Mouse (Mus musculus) forebrain, embryonic 13.5 days (tissue): ENCODE results near the gene Gm20388. TPM values are rescaled to one million over a fixed set of nuclear protein-coding genes. Genes with fewer than 3 reads are reported as not detected.
A peak's percentile ranks its signal among the peaks of the same experiment; 100 is the strongest.

Source experiments
- ATAC-seq: fragments of 200-750 bp; cut with Nextera tagmentation; 2 replicates; pipeline ENCODE4 v1.8.0; 2017
- H3K27ac ChIP-seq: fragments of 300-500 bp; sonication (generic); 2 replicates; pipeline ENCODE4 v1.5.1; 2015; ENCODE audit warnings: inconsistent platforms, mild to moderate bottlenecking, moderate library complexity
- H3K27me3 ChIP-seq: fragments of 300-500 bp; sonication (generic); 2 replicates; pipeline ENCODE4 v1.6.1; 2015; ENCODE audit warnings: mild to moderate bottlenecking, inconsistent platforms
- H3K36me3 ChIP-seq: fragments of 300-500 bp; sonication (generic); 2 replicates; pipeline ENCODE4 v1.6.1; 2015; ENCODE audit warnings: mild to moderate bottlenecking, inconsistent platforms; ENCODE audit not compliant: poor library complexity, severe bottlenecking
- H3K4me1 ChIP-seq: fragments of 300-500 bp; sonication (generic); 2 replicates; pipeline ENCODE4 v1.6.1; 2015; ENCODE audit warnings: inconsistent platforms
- H3K4me2 ChIP-seq: fragments of 300-500 bp; sonication (generic); 2 replicates; pipeline ENCODE4 v1.6.1; 2015; ENCODE audit warnings: inconsistent platforms, mild to moderate bottlenecking, moderate library complexity
- H3K4me3 ChIP-seq: fragments of 300-500 bp; sonication (generic); 2 replicates; pipeline ENCODE4 v1.5.1; 2015; ENCODE audit warnings: mild to moderate bottlenecking, inconsistent platforms
- H3K9ac ChIP-seq: fragments of 300-500 bp; sonication (generic); 2 replicates; pipeline ENCODE4 v1.6.1; 2015; ENCODE audit warnings: mild to moderate bottlenecking, inconsistent platforms
- H3K9me3 ChIP-seq: fragments of 300-500 bp; sonication (generic); replicated peaks from 2 replicates; pipeline ENCODE4 v1.6.1; 2016; ENCODE audit warnings: inconsistent platforms
- WGBS: fragments of 180-500 bp; shearing (Covaris S2); methylation state at CpG from one replicate; pipeline ENCODE4 v1.1.7; 2015; 5-methylcytosine and 5-hydroxymethylcytosine counted together
- polyA plus RNA-seq: library from polyadenylated mRNA; unstranded; fragments of >200 nt; fragmentation: Nextera tagmentation; extraction: Ambion mirVana; gene quantifications from 2 replicates; pipeline ENCODE4 v1.2.1, GENCODE M21; 2015

Gene Gm20388
- polyA plus RNA-seq, 1 experiment from 2014 or later, result 5.6 TPM

DNA sequence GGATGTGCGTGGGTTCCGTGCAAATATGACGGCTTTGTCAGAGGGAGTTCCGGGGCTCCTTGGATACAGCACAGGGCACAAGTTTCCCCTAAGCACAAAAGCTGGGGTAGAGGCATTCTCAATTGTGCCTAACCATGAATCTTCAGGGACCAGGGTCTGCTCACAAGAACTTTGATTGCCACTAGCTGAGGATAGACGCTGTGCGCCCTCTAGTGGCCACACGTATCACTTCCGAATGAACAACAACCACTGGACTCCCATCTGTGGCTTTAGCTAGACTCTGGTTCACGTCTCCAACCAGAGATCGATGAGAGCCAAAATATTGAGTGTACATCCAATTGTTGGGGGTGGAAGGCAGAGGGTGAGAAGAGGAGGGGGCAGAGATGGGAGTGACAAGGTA, 2015.0 kb downstream of the Gm20388 start:
- Histone ChIP-seq H3K27me3 (no peaks in the 10 kb centered on the region), H3K27ac (no peak overlapping the region), H3K9me3 (no peaks in the 10 kb centered on the region), H3K9ac (no peak overlapping the region), H3K4me3 (no peak overlapping the region), H3K36me3 (no peaks in the 10 kb centered on the region), H3K4me1 (no peaks in the 10 kb centered on the region), H3K4me2 (no peak overlapping the region)
- whole genome bisulfite sequencing, result 25% methylated on average over 10 of the region's 10 CpGs
- 0 out of 2 replicates have a peak, but pooled peaks have one; percentile 30 for ATAC-seq

DNA sequence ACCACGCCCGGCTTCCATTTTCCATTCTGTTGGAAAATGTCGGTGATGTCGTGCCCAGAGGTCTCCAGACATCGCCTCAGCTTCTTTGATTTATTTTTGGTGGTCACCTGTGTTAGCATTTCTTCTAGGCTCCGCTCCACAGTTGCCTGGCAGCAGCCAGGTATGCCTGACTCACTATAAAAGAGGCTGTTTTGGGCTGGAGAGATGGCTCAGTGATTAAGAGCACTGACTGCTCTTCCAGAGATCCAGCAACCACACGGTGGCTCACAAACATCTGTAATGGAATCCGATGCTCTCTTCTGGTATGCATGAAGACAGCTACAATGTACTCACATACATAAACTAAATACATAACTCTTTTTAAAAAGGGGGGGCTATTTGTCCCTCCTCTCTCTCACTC, 2015.6 kb downstream of the Gm20388 start:
- H3K27ac ChIP-seq, result no peak overlapping the region
- H3K9me3 ChIP-seq, result no peaks in the 10 kb centered on the region
- no peak overlapping the region for H3K9ac ChIP-seq
- H3K4me2 ChIP-seq, result no peak overlapping the region
- no peaks in the 10 kb centered on the region for H3K4me1 ChIP-seq
- H3K4me3 ChIP-seq, result no peak overlapping the region
- H3K27me3 ChIP-seq, result no peaks in the 10 kb centered on the region
- 67% methylated on average over 8 of the region's 8 CpGs for WGBS
- H3K36me3 ChIP-seq, result no peaks in the 10 kb centered on the region
- ATAC-seq, result no peak

DNA sequence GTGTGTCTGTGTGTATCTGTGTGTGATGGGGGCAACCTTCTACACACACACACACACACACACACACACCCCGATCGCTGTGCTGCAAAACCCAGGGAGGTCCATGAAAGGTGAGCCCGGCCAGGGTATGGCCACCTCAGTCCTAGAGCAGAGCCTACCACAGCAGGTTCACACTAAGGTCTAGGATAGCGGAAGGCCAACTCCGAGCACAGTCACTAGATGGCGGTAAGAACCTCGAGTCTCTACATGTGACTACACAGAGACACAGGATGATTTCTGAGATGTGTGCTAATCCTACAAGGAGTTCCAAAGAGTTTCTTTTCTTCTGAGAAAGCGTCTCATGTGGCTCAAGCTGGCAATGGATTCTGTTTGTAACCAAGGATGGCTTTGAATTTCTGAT, 2016.7 kb downstream of the Gm20388 start:
- Histone ChIP-seq H3K9me3 (no peaks in the 10 kb centered on the region), H3K36me3 (no peaks in the 10 kb centered on the region), H3K9ac (no peak overlapping the region), H3K27me3 (no peaks in the 10 kb centered on the region), H3K4me2 (no peak overlapping the region), H3K4me3 (no peak overlapping the region), H3K4me1 (no peaks in the 10 kb centered on the region), H3K27ac (no peak overlapping the region)
- 42% methylated on average over 8 of the region's 8 CpGs for whole genome bisulfite sequencing
- peak; percentile 57; the same call in 1 of the 2 replicates for ATAC-seq

DNA sequence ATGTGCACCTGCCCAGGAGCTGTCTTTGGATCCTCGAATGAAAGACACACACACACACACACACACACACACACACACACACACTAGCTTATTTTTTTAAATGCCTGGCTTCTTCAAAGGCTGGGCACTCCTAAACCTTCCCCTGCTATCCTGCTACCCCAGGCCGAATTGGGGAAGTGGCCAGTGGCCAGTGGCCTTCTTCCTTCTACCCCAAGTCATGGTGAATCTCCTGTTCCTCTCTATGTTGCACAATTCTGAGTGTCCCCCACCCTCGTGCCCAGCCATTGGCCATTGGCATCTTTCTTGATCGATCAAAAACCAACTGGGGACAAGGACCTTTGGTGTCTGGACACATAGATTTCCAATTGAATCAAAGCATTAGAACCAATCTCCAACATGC, 2019.4 kb downstream of the Gm20388 start:
- no peak overlapping the region for H3K4me2 ChIP-seq
- H3K4me3 ChIP-seq, result no peak overlapping the region
- no peak overlapping the region for H3K27ac ChIP-seq
- H3K27me3 ChIP-seq, result no peaks in the 10 kb centered on the region
- H3K9ac ChIP-seq, result no peak overlapping the region
- no peak for ATAC-seq
- WGBS, result 94% methylated on average over 4 of the region's 4 CpGs
- peaks cover 8% of the 10 kb centered on the region for H3K4me1 ChIP-seq
- H3K36me3 ChIP-seq, result no peaks in the 10 kb centered on the region
- H3K9me3 ChIP-seq, result no peaks in the 10 kb centered on the region

DNA sequence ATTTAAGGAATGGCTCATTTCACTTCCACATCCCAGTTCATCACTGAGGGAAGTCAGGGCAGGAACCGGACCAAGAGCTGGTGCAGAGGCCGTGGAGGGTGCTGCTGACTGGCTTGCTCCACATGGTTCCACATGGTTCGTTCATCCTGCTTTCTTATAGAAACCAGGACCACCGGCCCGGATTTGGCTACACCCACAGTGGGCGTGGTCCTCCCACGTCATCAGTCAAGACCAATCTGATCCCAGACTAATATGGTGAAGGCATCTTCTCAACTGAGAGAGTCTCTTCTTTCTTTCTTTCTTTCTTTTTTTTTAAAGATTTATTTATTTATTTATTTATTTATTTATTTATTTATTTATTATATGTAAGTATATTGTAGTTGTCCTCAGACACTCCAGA, 2020.9 kb downstream of the Gm20388 start:
- ATAC-seq, result no peak
- no peak overlapping the region for H3K27ac ChIP-seq
- H3K4me1 ChIP-seq, result peaks cover 23% of the 10 kb centered on the region
- WGBS, result 84% methylated on average over 7 of the region's 7 CpGs
- H3K9ac ChIP-seq, result no peak overlapping the region
- H3K4me2 ChIP-seq, result no peak overlapping the region
- no peaks in the 10 kb centered on the region for H3K27me3 ChIP-seq
- no peak overlapping the region for H3K4me3 ChIP-seq
- H3K9me3 ChIP-seq, result no peaks in the 10 kb centered on the region
- no peaks in the 10 kb centered on the region for H3K36me3 ChIP-seq

DNA sequence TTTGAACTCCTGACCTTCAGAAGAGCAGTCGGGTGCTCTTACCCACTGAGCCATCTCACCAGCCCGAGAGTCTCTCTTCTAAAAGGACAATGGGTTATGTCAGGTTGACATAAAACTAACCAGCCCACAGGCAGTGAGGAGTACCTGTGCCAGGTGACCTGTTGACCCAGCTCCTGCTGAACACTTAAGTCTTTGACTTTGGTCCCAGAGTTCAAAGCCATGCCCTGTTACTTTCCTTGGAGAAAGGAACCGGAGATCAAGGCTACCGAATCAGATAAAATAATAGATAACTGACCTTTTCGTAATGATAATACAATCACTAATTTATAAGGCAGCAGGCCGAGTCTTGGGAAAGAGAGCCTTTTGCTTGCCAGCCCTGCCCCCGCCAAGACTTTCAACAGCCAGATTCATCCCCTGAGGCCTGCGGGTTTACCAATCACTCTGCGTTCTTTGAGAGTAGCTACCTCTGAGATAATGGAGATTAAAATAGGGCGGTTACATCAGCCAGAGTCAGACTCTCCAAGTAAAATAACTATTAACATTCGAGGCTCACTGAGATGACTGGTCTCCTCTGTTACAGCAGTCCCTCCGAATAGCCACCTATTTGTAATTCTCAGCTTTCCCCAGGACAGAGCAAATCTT, 2021.5 kb downstream of the Gm20388 start:
- 77% methylated on average over 12 of the region's 12 CpGs for WGBS
- no peak overlapping the region for H3K4me3 ChIP-seq
- no peak overlapping the region for H3K9ac ChIP-seq
- no peak for ATAC-seq
- no peaks in the 10 kb centered on the region for H3K36me3 ChIP-seq
- no peaks in the 10 kb centered on the region for H3K9me3 ChIP-seq
- no peak overlapping the region for H3K27ac ChIP-seq
- peaks cover 25% of the 10 kb centered on the region for H3K4me1 ChIP-seq
- H3K4me2 ChIP-seq, result no peak overlapping the region
- H3K27me3 ChIP-seq, result no peaks in the 10 kb centered on the region

DNA sequence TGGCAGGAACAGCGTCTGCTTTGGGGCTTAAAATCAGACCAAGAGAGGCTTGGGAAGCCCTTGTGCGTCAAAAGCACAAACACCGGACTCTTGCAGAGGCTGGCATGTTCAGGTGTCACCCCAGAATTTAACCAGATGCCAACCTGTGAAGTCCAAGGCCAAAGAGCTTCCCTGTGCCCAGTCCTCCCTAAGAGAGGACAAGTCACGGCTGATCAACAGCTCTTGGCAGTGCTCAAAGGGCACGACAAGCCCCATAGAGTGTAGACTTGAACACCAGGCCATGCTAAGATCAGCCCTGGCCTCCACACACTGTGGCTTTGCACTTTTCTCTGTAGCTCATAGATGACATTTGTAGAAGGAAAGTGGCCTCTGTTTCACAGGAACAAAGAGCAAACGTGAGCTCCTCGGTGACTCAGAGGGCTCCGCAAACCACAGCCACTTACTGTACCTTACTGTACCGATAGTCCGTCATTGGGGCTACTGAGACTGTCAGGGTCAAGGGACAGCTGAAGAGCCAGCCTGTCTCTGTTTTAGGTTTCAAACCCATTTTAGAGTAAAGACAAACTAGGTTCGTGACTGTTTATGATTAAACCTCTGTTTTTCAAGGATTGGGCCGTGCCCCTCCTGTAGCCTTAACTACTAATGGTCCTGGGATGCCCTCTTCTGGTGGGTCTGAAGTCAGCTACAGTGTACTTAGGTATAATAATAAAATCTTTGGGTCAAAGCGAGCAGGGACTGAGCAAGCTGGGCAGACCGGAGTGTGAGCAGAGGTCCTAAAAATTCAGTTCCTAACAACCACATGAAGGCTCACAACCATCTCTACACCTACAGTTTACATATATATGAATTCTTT, 2022.3 kb downstream of the Gm20388 start:
- WGBS, result 85% methylated on average over 14 of the region's 14 CpGs
- no peak for ATAC-seq
- Histone ChIP-seq H3K9ac (no peak overlapping the region), H3K27me3 (no peaks in the 10 kb centered on the region), H3K4me3 (no peak overlapping the region), H3K4me2 (no peak overlapping the region), H3K36me3 (no peaks in the 10 kb centered on the region), H3K27ac (no peak overlapping the region), H3K4me1 (peaks cover 25% of the 10 kb centered on the region), H3K9me3 (no peaks in the 10 kb centered on the region)

DNA sequence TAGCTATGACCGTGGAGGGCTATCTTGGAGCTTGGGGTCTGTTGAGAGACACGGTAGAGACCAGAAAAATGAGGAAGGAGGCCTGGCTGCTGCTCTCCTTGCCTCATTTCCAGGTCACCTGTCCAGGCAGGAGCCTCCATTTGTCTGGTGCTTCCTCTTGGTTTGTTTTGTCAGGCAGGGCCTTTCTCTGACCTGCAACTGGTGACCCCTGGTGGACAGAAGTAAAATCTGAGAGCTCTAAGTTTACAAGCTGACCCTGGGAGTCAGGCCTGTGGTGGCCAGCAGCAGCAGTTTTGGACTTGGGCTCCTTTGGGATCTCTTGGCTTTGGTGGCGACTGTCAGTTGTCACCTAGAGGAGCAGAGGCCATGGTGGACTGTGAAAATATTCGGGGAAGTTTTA, 2023.9 kb downstream of the Gm20388 start:
- H3K4me3 ChIP-seq, result no peak overlapping the region
- H3K9ac ChIP-seq, result no peak overlapping the region
- no peaks in the 10 kb centered on the region for H3K36me3 ChIP-seq
- H3K27ac ChIP-seq, result peak overlapping the region; percentile 91
- WGBS, result 40% methylated on average over 4 of the region's 4 CpGs
- no peak for ATAC-seq
- H3K4me2 ChIP-seq, result peak overlapping the region; percentile 40; the same call in 1 of the 2 replicates
- H3K9me3 ChIP-seq, result no peaks in the 10 kb centered on the region
- H3K4me1 ChIP-seq, result peaks cover 25% of the 10 kb centered on the region
- H3K27me3 ChIP-seq, result no peaks in the 10 kb centered on the region

DNA sequence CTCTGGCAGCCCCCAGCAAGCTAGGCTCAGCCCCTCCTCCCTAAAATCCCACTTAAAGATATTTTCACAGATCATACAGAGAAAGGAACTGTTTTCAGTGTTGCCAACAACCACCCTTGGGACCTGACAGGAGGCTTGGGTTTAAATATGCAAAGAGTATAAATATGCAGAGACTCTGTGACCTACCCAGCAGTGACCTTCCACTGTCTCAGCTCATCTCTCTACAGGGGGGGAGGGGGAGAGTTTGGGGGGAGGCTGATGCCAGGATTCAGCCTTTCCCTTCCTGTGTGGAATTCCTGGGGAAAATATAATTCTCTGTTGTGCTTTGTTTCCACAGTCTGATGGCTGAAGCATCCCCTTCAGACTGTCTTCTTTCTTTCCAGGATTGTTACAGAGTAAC, 2024.3 kb downstream of the Gm20388 start:
- peaks cover 25% of the 10 kb centered on the region for H3K4me1 ChIP-seq
- peak overlapping the region; percentile 91 for H3K27ac ChIP-seq
- no peaks in the 10 kb centered on the region for H3K9me3 ChIP-seq
- peak overlapping the region; percentile 55; the same call in 1 of the 2 replicates for H3K9ac ChIP-seq
- H3K4me2 ChIP-seq, result peak overlapping the region; percentile 40
- ATAC-seq, result peak; percentile 31
- H3K27me3 ChIP-seq, result no peaks in the 10 kb centered on the region
- no peak overlapping the region for H3K4me3 ChIP-seq
- no peaks in the 10 kb centered on the region for H3K36me3 ChIP-seq

DNA sequence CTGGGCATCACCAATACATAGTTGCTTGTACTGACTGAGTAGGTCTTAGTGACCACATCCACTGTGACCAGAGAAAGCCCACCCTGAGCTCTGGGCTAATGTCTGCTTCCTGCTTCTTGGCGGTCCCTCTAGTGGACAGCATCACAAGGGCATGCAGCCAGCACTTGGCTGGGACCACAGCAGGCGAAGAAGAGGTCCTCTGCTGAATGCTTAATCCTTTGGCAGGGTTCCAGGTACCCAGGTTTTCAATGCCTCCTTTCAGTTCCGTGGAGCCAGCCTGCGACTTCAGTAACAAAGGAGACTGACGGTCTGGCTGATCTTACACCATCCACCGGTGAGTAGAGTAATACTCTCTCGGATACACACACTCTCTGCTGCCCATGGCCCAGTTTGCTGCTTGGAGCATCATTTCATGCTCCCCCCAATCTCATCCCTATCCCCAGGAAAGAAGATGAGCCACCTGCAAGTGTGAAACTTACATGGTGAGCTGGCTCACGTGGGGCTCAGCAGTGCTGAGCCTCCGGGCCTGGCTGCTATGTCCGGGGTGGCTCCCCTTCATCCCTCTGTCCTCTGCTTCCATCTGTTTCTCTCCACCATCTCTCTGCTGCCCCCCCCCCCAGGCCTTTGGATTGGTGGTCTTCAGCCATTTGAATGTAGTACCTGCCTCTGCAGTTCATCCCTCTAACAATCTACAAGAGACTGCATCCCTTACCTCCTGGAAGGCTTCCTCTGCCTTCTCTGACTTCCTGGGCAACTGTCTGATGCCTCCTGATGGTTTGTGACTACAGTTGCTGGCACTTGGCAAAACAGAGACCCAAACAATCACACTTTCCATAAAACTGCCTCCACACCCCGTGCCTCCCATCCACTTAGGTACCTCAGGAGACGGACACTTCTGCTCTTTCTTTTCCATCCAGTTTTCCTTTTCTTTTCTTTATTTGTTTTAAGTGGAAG, 2025.0 kb downstream of the Gm20388 start:
- ATAC-seq, result peak; percentile 88
- peak overlapping the region; percentile 91 for H3K27ac ChIP-seq
- no peaks in the 10 kb centered on the region for H3K27me3 ChIP-seq
- peak overlapping the region; percentile 8; the same call in 1 of the 2 replicates for H3K4me3 ChIP-seq
- peak overlapping the region; percentile 40 for H3K4me2 ChIP-seq
- 21% methylated on average over 12 of the region's 12 CpGs for WGBS
- H3K9me3 ChIP-seq, result no peaks in the 10 kb centered on the region
- H3K4me1 ChIP-seq, result peaks cover 25% of the 10 kb centered on the region
- H3K9ac ChIP-seq, result peak overlapping the region; percentile 55
- H3K36me3 ChIP-seq, result no peaks in the 10 kb centered on the region

DNA sequence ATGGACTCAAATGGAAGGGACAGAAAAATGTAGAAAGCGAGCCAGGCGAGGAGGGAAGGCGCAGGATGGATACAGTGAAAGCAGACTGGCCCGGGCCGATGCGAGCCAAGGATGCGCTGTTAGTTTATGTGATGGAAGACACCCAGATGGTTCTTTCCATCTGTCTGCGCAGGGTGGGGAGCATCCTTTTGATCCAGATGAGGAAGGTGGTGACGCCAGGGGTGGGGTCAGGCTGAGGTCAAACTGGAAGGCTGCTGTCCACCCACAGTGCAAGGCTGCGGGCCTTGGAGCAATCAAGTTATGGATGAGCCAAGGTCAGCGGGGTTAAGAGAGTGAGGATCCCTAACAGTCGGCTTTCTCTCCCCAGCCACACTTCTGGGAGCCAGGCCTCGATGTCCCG, 2025.8 kb downstream of the Gm20388 start:
- no peaks in the 10 kb centered on the region for H3K9me3 ChIP-seq
- H3K4me1 ChIP-seq, result peaks cover 25% of the 10 kb centered on the region
- no peaks in the 10 kb centered on the region for H3K27me3 ChIP-seq
- H3K4me3 ChIP-seq, result no peak overlapping the region
- WGBS, result 83% methylated on average over 14 of the region's 14 CpGs
- no peak overlapping the region for H3K9ac ChIP-seq
- peak overlapping the region; percentile 91; the same call in 1 of the 2 replicates for H3K27ac ChIP-seq
- ATAC-seq, result no peak
- no peak overlapping the region for H3K4me2 ChIP-seq
- H3K36me3 ChIP-seq, result no peaks in the 10 kb centered on the region

DNA sequence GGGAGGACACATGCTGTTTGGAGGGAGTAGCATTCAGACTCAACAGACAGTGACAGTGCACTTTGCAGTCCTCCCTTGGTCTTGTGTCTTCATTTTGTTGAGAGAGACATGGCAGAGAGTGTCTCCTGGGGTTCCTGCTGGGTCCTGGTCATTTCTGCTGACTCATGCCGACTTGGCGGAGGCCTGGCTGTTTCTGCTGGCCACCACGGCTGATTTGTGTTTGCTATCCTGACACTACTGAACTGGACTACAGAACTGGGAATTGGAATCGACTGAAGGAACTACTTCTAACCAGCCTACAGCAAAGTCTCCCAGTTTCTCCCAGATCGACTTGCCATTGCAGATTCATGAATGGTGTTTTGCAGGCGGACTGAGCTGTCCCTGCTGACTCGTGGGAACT, 2028.1 kb downstream of the Gm20388 start:
- ATAC-seq, result no peak
- Histone ChIP-seq H3K27ac (no peak overlapping the region), H3K27me3 (no peaks in the 10 kb centered on the region), H3K9me3 (no peaks in the 10 kb centered on the region), H3K9ac (no peak overlapping the region), H3K4me3 (no peak overlapping the region), H3K36me3 (no peaks in the 10 kb centered on the region), H3K4me2 (no peak overlapping the region), H3K4me1 (peaks cover 25% of the 10 kb centered on the region)
- WGBS, result 86% methylated on average over 7 of the region's 7 CpGs
